Mouse (Mus musculus) adrenal gland, adult 10 weeks (tissue): ENCODE measurements around the gene Dnah9. TPM values are rescaled to one million over a fixed set of nuclear protein-coding genes. Genes with fewer than 3 reads are reported as not detected.

Source experiments
- polyA plus RNA-seq: library from polyadenylated mRNA; stranded (reverse); fragments of 350-450 nt; fragmentation: Illumina TruSeq; extraction: RNeasy Lipid Tissue Mini Kit (QIAGEN cat#74804); gene quantifications from one replicate; pipeline ENCODE4 v1.2.3, GENCODE M21; 2014; ENCODE audit warnings: low read depth, low replicate concordance

Gene Dnah9
- polyA plus RNA-seq = not detected

DNA sequence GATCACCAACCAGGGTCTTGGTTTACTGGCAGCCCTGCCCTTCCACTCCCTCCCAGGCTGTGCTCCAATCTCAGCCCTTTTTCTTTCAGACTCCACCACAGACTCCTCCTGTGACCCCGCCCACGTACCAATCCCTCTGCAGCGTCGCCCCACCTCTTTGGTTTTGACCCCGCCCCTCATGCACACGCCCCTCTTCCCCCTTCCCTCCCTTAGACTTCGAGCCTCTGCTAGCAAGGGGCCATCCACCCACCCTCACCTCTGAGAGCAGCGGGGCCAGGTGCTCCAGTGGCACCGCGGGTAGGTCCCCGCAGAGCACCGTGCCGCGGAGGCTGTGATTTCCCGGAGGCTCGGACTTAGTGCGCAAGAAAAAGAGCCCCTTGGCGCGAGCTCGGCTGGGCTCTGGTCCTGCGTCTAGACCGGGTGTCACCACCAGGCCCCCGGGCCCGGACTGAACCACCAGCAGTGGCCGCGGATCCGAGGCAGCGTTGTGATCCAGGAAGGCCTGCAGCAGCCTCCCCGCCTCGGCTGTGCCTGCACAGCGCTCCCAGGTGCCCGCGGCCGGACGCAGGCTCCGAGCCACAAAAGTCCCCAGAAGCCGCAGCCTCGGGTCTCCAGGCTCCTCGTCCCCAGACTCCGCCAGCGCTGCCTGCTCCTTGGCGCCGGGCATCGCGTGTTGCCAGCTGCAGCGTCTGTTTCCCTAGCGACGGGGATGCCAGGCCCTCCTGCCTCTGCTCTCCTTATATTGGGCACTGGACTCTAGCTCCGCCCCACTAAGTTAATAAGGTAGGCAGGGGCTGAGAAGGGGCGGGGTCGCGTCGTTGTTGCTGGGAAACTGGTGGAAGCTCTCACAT lies at the start of gene Dnah9:
Dnah9 (minus strand) TSS at position 751 of the 851 bp plus-strand sequence.

DNA sequence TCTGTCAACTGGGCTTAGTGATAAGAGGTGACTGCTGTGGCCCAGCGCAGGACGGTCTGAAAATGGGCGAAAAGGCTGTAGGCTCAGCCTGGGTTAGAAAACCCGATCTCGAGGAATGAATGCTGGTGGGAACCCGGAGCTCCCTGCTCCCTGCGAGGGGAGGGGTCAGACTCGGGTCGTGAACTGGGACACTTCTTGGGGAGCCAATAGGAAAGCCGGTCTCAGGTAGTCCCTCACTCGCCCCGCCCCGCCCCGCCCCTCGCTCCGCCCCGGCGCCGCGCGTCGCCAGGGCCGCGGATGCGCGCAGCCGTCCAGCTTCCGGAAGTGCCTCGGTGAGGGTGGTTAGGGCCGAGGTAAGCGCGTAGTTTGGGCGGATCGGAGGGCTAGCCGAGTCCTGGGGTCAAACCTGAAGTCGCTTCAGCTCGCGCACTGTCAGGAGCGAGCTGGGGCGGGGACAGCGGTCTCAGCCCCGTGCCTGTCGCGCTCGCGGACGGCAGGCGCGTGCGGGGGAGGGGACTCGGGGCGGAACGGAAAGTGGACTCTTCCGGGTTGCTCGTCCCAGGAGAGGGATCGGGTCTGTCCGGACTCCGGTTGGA lies 361.3 kb downstream of the Dnah9 start, which contains the start of gene Zkscan6:
Zkscan6 (plus strand) TSS at position 267 of the 596 bp plus-strand sequence.

DNA sequence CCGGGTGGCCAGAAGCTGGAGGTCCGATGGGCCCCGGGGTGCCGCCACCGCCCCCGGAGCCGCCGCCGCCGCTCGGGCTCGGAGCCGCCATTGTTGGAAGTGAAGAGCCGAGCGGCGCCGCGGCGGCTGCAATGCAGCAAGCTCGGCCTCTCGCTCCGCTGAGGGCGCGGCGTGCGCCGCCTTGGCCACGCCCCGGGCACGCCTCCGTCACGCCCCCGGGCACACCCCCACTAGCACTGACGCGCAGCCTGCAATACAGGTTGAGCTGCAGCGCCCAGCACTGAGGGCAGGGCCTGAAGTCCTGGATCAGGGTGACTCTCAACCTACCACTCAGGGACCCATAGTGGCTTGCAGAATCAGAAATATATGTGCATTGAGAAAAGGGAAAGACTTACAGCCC lies 380.2 kb downstream of the Dnah9 start, which contains the start of gene Map2k4:
Map2k4 (minus strand) TSS at position 144 of the 400 bp plus-strand sequence.

